Mouse (Mus musculus) C2C12 (cell line): ENCODE measurements around the gene Trio.

Experiments
- CEBPB ChIP-seq: IDR thresholded peaks from one replicate; pipeline ENCODE4 v1.6.1; 2011; ENCODE audit warnings: low read depth, mild to moderate bottlenecking, control low read depth, moderate library complexity
- CTCF ChIP-seq: IDR thresholded peaks from one replicate; pipeline ENCODE4 v1.5.1; 2011; ENCODE audit not compliant: control insufficient read depth, insufficient read depth, insufficient read length
- FOSL1 ChIP-seq: IDR thresholded peaks from one replicate; pipeline ENCODE4 v1.8.0; 2011; ENCODE audit warnings: mild to moderate bottlenecking, low read length; ENCODE audit not compliant: poor library complexity, insufficient read depth, severe bottlenecking
- MAX ChIP-seq: IDR thresholded peaks from one replicate; pipeline ENCODE4 v1.6.1; 2011; ENCODE audit warnings: mild to moderate bottlenecking, control low read depth
- MYOD1 ChIP-seq: IDR thresholded peaks from one replicate; pipeline ENCODE4 v1.6.1; 2011; ENCODE audit warnings: low read depth; ENCODE audit not compliant: control insufficient read depth, insufficient read length
- MYOG ChIP-seq: IDR thresholded peaks from one replicate; pipeline ENCODE4 v1.6.1; 2011; ENCODE audit not compliant: control insufficient read depth, insufficient read length; ENCODE audit errors: extremely low read depth
- USF1 ChIP-seq: IDR thresholded peaks from one replicate; pipeline ENCODE4 v1.6.1; 2011; ENCODE audit warnings: low read depth, mild to moderate bottlenecking, control low read depth, moderate library complexity

- TF ChIP-seq CTCF: no peak
- no peak for TF ChIP-seq MYOD1
- TF ChIP-seq MYOG: no peak
- TF ChIP-seq USF1: no peak
- TF ChIP-seq CEBPB: no peak
- TF ChIP-seq MAX: no peak
- no peak for TF ChIP-seq FOSL1
Measured at GRCm38 (mm10) chr15:27822461-27822860, 203.2 kb downstream of the Trio start.
